Mouse (Mus musculus): ENCODE results near the gene Vmn1r181. TPM values are rescaled to one million over a fixed set of nuclear protein-coding genes. Genes with fewer than 3 reads are reported as not detected.
"Not testable (repeated sequence)": the region's sequence is repeated elsewhere in the genome, so short reads cannot be mapped to it uniquely, and the experiment has no call there.

Vmn1r181 gene
- total RNA-seq (2021), result not detected
- long read RNA-seq, result 0 reads

DNA sequence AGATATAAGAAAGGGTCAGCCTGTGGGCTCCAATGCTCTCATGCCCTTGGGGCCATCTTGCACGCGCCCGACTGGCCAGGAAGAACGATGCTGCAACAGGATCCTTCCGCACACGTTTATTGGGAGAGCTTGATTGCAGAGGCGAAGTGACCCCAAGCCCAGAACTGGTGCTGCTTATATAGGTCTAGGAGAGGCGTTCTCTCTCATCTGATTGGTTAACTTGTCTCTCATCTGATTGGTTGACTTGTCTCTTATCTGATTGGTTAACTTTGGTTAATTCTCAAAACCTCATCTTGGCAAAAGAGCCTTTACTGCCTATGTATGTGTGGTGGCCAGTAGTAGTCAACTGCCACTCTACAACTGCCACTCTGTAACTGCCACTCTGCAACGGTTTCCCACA lies at the start of gene Vmn1r181:
TSS of gene Vmn1r181 (plus strand) at position 301 of the 400 bp plus-strand sequence.
- not testable (repeated sequence) for DNase-seq (ENCODE audit: low spot score in 2 of 2)

DNA sequence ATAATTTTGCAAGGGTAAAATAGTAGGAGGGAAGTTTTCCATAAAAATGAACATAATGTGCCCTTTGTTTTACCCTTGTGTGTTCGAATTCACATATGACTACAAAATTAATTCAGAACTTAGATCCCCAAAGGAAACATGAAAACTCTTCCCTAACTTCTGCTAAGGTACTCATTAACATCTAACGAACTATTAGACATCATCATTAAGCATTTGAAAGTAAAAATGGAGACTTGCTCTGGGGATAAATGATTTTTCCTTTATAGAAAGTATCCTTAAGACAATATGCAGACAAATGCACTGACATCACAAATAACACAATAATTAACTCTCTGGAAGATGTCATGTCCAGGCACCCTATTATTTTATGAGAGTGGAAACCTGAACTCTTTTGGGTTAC lies 47.7 kb upstream of the Vmn1r181 start, which contains the start of gene Vmn1r179:
TSS of gene Vmn1r179 (plus strand) at position 301 of the 400 bp plus-strand sequence.
- no peak for DNase-seq (ENCODE audit: low spot score in 2 of 2)

GRCm38 (mm10) chr7:23950332-23950731 lies 24.1 kb upstream of the Vmn1r181 start, which contains the start of gene Vmn1r180:
TSS of gene Vmn1r180 (plus strand) at chr7:23950632.
- no peak for DNase-seq (ENCODE audit: low spot score in 2 of 2)

DNA sequence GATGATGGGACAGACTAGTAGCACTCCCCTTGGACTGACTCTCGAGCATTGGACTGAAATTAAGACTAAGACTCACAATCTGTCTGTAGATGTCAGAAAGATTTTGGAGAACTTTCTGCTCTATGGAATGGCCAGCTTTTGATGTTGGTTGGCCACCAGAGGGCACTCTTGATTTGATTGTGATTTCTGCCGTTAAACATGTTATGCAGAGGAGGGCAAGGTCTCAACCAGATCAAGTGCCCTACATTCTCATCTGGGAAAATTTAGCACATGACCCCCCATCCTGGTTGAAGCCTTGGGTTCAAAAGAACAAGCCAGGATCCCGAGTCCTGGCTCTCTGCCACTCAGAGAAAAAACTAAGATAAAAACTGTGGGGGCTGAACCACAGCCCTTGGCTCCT lies 6.4 kb upstream of the Vmn1r181 start:
- DNase-seq (ENCODE audit: low spot score in 2 of 2), result peak; percentile 23 to 27

- DNase-seq (ENCODE audit: low spot score in 2 of 2), result no peak
Observed at GRCm38 (mm10) chr7:24001391-24001790, 27.0 kb downstream of the Vmn1r181 start, which contains the start of gene V1rd19. TSS of gene V1rd19 (plus strand) at chr7:24001691.

Other genes with a start within 250 kb of the Vmn1r181 start
- gene Vmn1r174, start 222.3 kb upstream of the Vmn1r181 start, total RNA-seq (2021), result not detected
- gene Vmn1r175, start 164.0 kb upstream of the Vmn1r181 start, total RNA-seq (2021), result not detected
- gene Vmn1r176, start 137.2 kb upstream of the Vmn1r181 start, total RNA-seq (2021), result not detected
- not detected for gene Vmn1r177, start 108.2 kb upstream of the Vmn1r181 start, total RNA-seq (2021)
- not detected for gene Vmn1r178, start 82.6 kb upstream of the Vmn1r181 start, total RNA-seq (2021)
- gene Vmn1r179, start 47.6 kb upstream of the Vmn1r181 start, total RNA-seq (2021), result not detected
- gene Vmn1r180, start 24.0 kb upstream of the Vmn1r181 start, total RNA-seq (2021), result not detected
- not detected for gene V1rd19, start 27.1 kb downstream of the Vmn1r181 start, total RNA-seq (2021)
- gene Vmn1r183, start 78.6 kb downstream of the Vmn1r181 start, total RNA-seq (2021), result not detected
- 10 to 100 TPM; 31.3 to 31.4 TPM for gene Zfp180, start 107.3 kb downstream of the Vmn1r181 start, total RNA-seq (2021)
- gene Zfp112, start 137.7 kb downstream of the Vmn1r181 start, total RNA-seq (2021), result 1 to 10 TPM; 7.2 to 7.7 TPM
- gene Zfp235, start 159.6 kb downstream of the Vmn1r181 start, total RNA-seq (2021), result 10 to 100 TPM; 18.5 to 20.5 TPM
- gene Zfp114, start 200.4 kb downstream of the Vmn1r181 start, total RNA-seq (2021), result 1 to 10 TPM; 4.4 to 4.6 TPM
- gene Zfp111, start 236.8 kb downstream of the Vmn1r181 start, total RNA-seq (2021), result 10 to 100 TPM; 11.8 to 12.1 TPM